Mouse (Mus musculus) liver, embryonic 11.5 days (tissue): ENCODE data around the gene Trp53. TPM values are rescaled to one million over a fixed set of nuclear protein-coding genes. Genes with fewer than 3 reads are reported as not detected.

ENCODE experiments used
- ATAC-seq: fragments of 200-750 bp; cut with Nextera tagmentation; replicated peaks from 2 replicates; pipeline ENCODE4 v1.8.0; 2017; ENCODE audit warnings: moderate number of reproducible peaks, mild to moderate bottlenecking, moderate TSS enrichment, moderate library complexity; ENCODE audit not compliant: low FRiP score
- DNase-seq: peaks from one replicate; pipeline ENCODE4 v3.0.0-alpha.2; 2017; ENCODE audit warnings: low spot score
- H3K27ac ChIP-seq: fragments of 300-500 bp; sonication (generic); 2 replicates; pipeline ENCODE4 v1.5.1; 2014; ENCODE audit warnings: mild to moderate bottlenecking, low read depth, low read length, control low read depth
- H3K27me3 ChIP-seq: fragments of 300-500 bp; sonication (generic); replicated peaks from 2 replicates; pipeline ENCODE4 v1.6.1; 2014; ENCODE audit warnings: low read length, mixed read lengths; ENCODE audit not compliant: control insufficient read depth, insufficient read depth
- H3K36me3 ChIP-seq: fragments of 300-500 bp; sonication (generic); 2 replicates; pipeline ENCODE4 v1.6.1; 2014; ENCODE audit warnings: mild to moderate bottlenecking, low read length, moderate library complexity, mixed read lengths; ENCODE audit not compliant: control insufficient read depth, insufficient read depth
- H3K4me1 ChIP-seq: fragments of 300-500 bp; sonication (generic); replicated peaks from 2 replicates; pipeline ENCODE4 v1.6.1; 2014; ENCODE audit warnings: low read length, mixed read lengths; ENCODE audit not compliant: control insufficient read depth, insufficient read depth
- H3K4me2 ChIP-seq: fragments of 300-500 bp; sonication (generic); 2 replicates; pipeline ENCODE4 v1.6.1; 2014; ENCODE audit warnings: mild to moderate bottlenecking, control low read depth, moderate library complexity
- H3K4me3 ChIP-seq: fragments of 300-500 bp; sonication (generic); 2 replicates; pipeline ENCODE4 v1.5.1; 2014; ENCODE audit warnings: low read depth, low read length, control low read depth
- H3K9ac ChIP-seq: fragments of 300-500 bp; sonication (generic); 2 replicates; pipeline ENCODE4 v1.6.1; 2014; ENCODE audit warnings: low read depth, low read length, control low read depth
- H3K9me3 ChIP-seq: fragments of 300-500 bp; sonication (generic); 2 replicates; pipeline ENCODE4 v1.6.1; 2016; ENCODE audit warnings: low read length, inconsistent platforms, mixed read lengths; ENCODE audit not compliant: control insufficient read depth
- WGBS: fragments of 180-500 bp; shearing (Covaris S2); extraction: QIAGEN DNeasy Blood & Tissue Kit; methylation state at CpG from one replicate; pipeline ENCODE4 v1.1.7; 2014; 5-methylcytosine and 5-hydroxymethylcytosine counted together
- polyA plus RNA-seq: library from polyadenylated mRNA; unstranded; fragments of >200 nt; fragmentation: Nextera tagmentation; extraction: Ambion mirVana; gene quantifications from 2 replicates; pipeline ENCODE4 v1.2.1, GENCODE M21; 2014

Gene Trp53
- polyA plus RNA-seq, 1 experiment from 2014 or later = 196 TPM

- Histone ChIP-seq H3K27ac (peak overlapping the region; percentile 66), H3K4me2 (peak overlapping the region; percentile 61), H3K4me1 (peaks cover 47% of the 10 kb centered on the region), H3K4me3 (peak overlapping the region; percentile 27; the same call in 1 of the 2 replicates), H3K9ac (peak overlapping the region; percentile 42), H3K9me3 (no peaks in the 10 kb centered on the region), H3K27me3 (no peaks in the 10 kb centered on the region; the same call in 1 of the 2 replicates), H3K36me3 (peaks cover 3% of the 10 kb centered on the region; the same call in 1 of the 2 replicates)
- 8% methylated on average over 9 of the region's 9 CpGs for WGBS
- ATAC-seq (peak; percentile 79), DNase-seq (no peak)
These were observed 19.3 kb downstream of the Trp53 start for GRCm38 (mm10) chr11:69599436-69599835.

- Histone ChIP-seq H3K4me3 (peak overlapping the region; percentile 27), H3K4me2 (peak overlapping the region; percentile 61), H3K4me1 (peaks cover 49% of the 10 kb centered on the region), H3K9ac (peak overlapping the region; percentile 42), H3K27ac (peak overlapping the region; percentile 66), H3K9me3 (no peaks in the 10 kb centered on the region), H3K36me3 (peaks cover 3% of the 10 kb centered on the region; the same call in 1 of the 2 replicates), H3K27me3 (no peaks in the 10 kb centered on the region; the same call in 1 of the 2 replicates)
- DNase-seq (no peak), ATAC-seq (0 out of 2 replicates have a peak, but pooled peaks have one; percentile 13)
- 21% methylated on average over 6 of the region's 6 CpGs for WGBS
These were observed 19.9 kb downstream of the Trp53 start for GRCm38 (mm10) chr11:69600098-69600497.

- ATAC-seq (no peak), DNase-seq (no peak)
- Histone ChIP-seq H3K4me2 (peak overlapping the region; percentile 3), H3K27ac (peak overlapping the region; percentile 30), H3K9ac (peak overlapping the region; percentile 10), H3K36me3 (peaks cover 3% of the 10 kb centered on the region; the same call in 1 of the 2 replicates), H3K4me1 (peaks cover 56% of the 10 kb centered on the region), H3K9me3 (no peaks in the 10 kb centered on the region), H3K4me3 (0 out of 2 replicates have a peak overlapping the region, but pooled peaks have one; percentile 12), H3K27me3 (no peaks in the 10 kb centered on the region; the same call in 1 of the 2 replicates)
- WGBS = 54% methylated on average over 3 of the region's 3 CpGs
These were observed 21.6 kb downstream of the Trp53 start for GRCm38 (mm10) chr11:69601768-69602167.

- H3K36me3 ChIP-seq = peaks cover 3% of the 10 kb centered on the region; the same call in 1 of the 2 replicates
- H3K9me3 ChIP-seq = no peaks in the 10 kb centered on the region
- no peak overlapping the region; the same call in 1 of the 2 replicates for H3K9ac ChIP-seq
- 74% methylated on average over 8 of the region's 8 CpGs for WGBS
- no peaks in the 10 kb centered on the region; the same call in 1 of the 2 replicates for H3K27me3 ChIP-seq
- ATAC-seq = no peak
- peaks cover 66% of the 10 kb centered on the region for H3K4me1 ChIP-seq
- DNase-seq = no peak
- peak overlapping the region; percentile 99 for H3K4me2 ChIP-seq
- no peak overlapping the region for H3K27ac ChIP-seq
- H3K4me3 ChIP-seq = peak overlapping the region; percentile 82; the same call in 1 of the 2 replicates
These were observed 23.4 kb downstream of the Trp53 start for GRCm38 (mm10) chr11:69603516-69603915.

- peak overlapping the region; percentile 82 for H3K27ac ChIP-seq
- peak overlapping the region; percentile 74 for H3K9ac ChIP-seq
- H3K27me3 ChIP-seq = no peaks in the 10 kb centered on the region; the same call in 1 of the 2 replicates
- H3K4me3 ChIP-seq = peak overlapping the region; percentile 82
- H3K4me1 ChIP-seq = peaks cover 69% of the 10 kb centered on the region
- peaks cover 3% of the 10 kb centered on the region; the same call in 1 of the 2 replicates for H3K36me3 ChIP-seq
- H3K9me3 ChIP-seq = no peaks in the 10 kb centered on the region
- 66% methylated on average over 3 of the region's 3 CpGs for WGBS
- DNase-seq (no peak), ATAC-seq (no peak)
- H3K4me2 ChIP-seq = peak overlapping the region; percentile 99
These were observed 24.2 kb downstream of the Trp53 start for GRCm38 (mm10) chr11:69604347-69604746.

GRCm38 (mm10) chr11:69604795-69605664 lies 24.9 kb downstream of the Trp53 start:
- peak; percentile 7; the same call in 1 of the 2 replicates for ATAC-seq
- Histone ChIP-seq H3K4me1 (peaks cover 67% of the 10 kb centered on the region), H3K9ac (peak overlapping the region; percentile 74), H3K36me3 (peaks cover 3% of the 10 kb centered on the region; the same call in 1 of the 2 replicates), H3K27me3 (no peaks in the 10 kb centered on the region; the same call in 1 of the 2 replicates), H3K9me3 (no peaks in the 10 kb centered on the region), H3K4me3 (peak overlapping the region; percentile 82), H3K27ac (peak overlapping the region; percentile 82), H3K4me2 (peak overlapping the region; percentile 99)
- DNase-seq = no peak
- 1% methylated on average over 73 of the region's 73 CpGs for WGBS

GRCm38 (mm10) chr11:69605726-69606490 lies 25.7 kb downstream of the Trp53 start, which contains the start of gene Atp1b2:
Gene Atp1b2 (minus strand): TSS chr11:69605942.
- 2% methylated on average over 32 of the region's 32 CpGs for WGBS
- Histone ChIP-seq H3K4me2 (peak within 1 kb of the TSS; percentile 99), H3K9ac (peak within 1 kb of the TSS; percentile 74), H3K4me1 (peaks cover 64% of the 10 kb centered on the region), H3K27me3 (no peaks in the 10 kb centered on the region; the same call in 1 of the 2 replicates), H3K9me3 (no peaks in the 10 kb centered on the region), H3K4me3 (peak within 1 kb of the TSS; percentile 82), H3K27ac (peak within 1 kb of the TSS; percentile 85), H3K36me3 (peaks cover 3% of the 10 kb centered on the region; the same call in 1 of the 2 replicates)
- ATAC-seq (peak; percentile 92), DNase-seq (peak; percentile 84)

GRCm38 (mm10) chr11:69606491-69606795 lies 26.3 kb downstream of the Trp53 start:
- H3K4me3 ChIP-seq = peak overlapping the region; percentile 82
- no peak for ATAC-seq
- H3K27me3 ChIP-seq = no peaks in the 10 kb centered on the region; the same call in 1 of the 2 replicates
- 49% methylated on average over 2 of the region's 2 CpGs for WGBS
- no peaks in the 10 kb centered on the region for H3K9me3 ChIP-seq
- no peaks in the 10 kb centered on the region for H3K36me3 ChIP-seq
- H3K4me1 ChIP-seq = peaks cover 59% of the 10 kb centered on the region
- H3K27ac ChIP-seq = peak overlapping the region; percentile 85
- DNase-seq = no peak
- peak overlapping the region; percentile 99 for H3K4me2 ChIP-seq
- peak overlapping the region; percentile 69 for H3K9ac ChIP-seq
